Mouse (Mus musculus) layer of hippocampus, adult 18-20 months (tissue): Measurements from ENCODE around the gene Gm14295. TPM values are rescaled to one million over a fixed set of nuclear protein-coding genes. Genes with fewer than 3 reads are reported as not detected.
"Not testable (repeated sequence)": the region's sequence is repeated elsewhere in the genome, so short reads cannot be mapped to it uniquely, and the experiment has no call there.

Experiments used
- DNase-seq, 2 experiments: peaks; one replicate each; pipeline ENCODE4 v3.0.0; 2022; ENCODE audit warnings: low spot score in 2 of 2
- long read RNA-seq: library from polyadenylated mRNA; stranded (forward); transcript quantifications from one replicate; pipeline ENCODE4 v2.0.0, GENCODE M21; 2021
- total RNA-seq, 2 experiments: library from RNA; stranded (reverse); gene quantifications; 2 replicates each; pipeline ENCODE4 v1.2.3; 2021

Gm14295 gene
- 10 to 100 TPM; 22.0 to 24.0 TPM for total RNA-seq
- long read RNA-seq, transcript Gm14295-201 (4 exons, 1,213 nt) = major isoform, 7 of 19 reads
- long read RNA-seq, partial matches to known transcripts = 0 of 19 reads
- long read RNA-seq, other reads (novel, unspliced or antisense) = 12 of 19 reads

DNA sequence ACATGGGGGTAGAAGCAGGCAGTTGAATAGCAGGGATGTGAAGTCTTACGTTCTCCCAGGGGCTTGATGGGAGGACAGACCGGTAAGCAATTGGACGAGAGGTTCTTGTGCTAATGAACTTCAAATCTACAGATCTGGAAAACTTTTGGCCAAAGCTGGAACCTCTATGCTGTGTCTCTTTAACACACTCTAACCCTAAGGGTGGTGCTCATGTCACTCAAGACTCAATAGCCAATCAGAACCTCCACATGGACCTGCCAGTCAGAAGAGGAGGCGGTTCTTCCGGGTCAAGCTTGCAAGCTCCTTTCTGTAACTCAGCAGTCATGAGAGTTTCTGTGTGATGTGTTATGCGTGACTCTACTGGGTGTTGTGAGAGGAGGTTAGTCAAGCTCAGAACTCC lies at the start of gene Gm14295:
Gm14295 (plus strand) TSS at position 301 of the 400 bp plus-strand sequence.
- DNase-seq = not testable (repeated sequence)

DNA sequence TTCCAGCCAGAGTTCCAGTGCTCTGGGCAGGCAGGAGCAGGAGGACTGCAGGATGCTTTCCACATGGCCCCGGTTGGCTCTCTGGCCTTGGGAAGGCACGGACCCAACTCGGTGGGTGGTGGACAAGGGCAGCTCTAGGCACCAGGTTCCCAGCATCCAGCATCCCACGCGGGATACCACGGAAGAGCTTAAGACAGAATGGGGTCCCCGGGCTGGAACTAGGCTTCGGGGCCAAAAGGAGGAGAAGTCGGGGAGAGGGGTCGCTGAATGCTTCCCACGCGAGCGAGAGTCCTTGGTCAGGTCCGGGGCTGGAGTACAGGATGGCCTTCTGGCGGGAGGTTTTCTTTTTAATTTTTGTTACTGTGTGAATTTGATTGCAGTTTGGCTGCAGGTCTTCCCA lies 373 bp downstream of the Gm14295 start:
- not testable (repeated sequence) for DNase-seq

DNA sequence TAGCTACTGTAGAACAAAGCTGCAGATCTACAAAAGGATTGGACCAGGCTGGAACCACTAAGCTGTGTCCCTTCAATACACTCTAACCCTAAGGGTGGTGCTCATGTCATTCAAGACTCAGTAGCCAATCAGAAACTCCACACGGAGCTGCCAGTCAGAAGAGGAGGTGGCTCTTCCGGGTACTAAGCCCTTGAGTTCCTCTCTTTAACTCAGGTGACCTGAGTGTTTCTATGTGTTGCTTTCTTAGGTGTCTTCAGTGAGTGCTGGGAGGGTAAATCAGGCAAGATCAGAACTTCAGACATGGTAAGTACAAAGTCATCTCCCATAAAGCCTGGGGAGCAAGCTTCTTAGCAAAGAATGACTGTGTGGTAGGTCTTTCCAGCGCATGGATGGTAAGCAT lies 32.4 kb downstream of the Gm14295 start, which contains the start of gene Gm14408:
Gm14408 (plus strand) TSS at position 301 of the 400 bp plus-strand sequence.
- not testable (repeated sequence) for DNase-seq

Other genes with a start within 250 kb of the Gm14295 start
- 10 to 100 TPM in 1 of 2 experiments, 1 to 10 TPM in 1; 6.9 to 14.5 TPM for gene Gm14308, start 162.3 kb upstream of the Gm14295 start, total RNA-seq
- 10 to 100 TPM; 13.0 to 15.0 TPM for gene Zfp973, start 128.1 kb upstream of the Gm14295 start, total RNA-seq
- 10 to 100 TPM; 29.3 to 29.9 TPM for gene Gm14305, start 90.3 kb upstream of the Gm14295 start, total RNA-seq
- not detected for gene Gm14408, start 32.5 kb downstream of the Gm14295 start, total RNA-seq
- 10 to 100 TPM; 17.4 to 20.8 TPM for gene Gm14296, start 129.2 kb downstream of the Gm14295 start, total RNA-seq
- gene Gm14419, start 202.3 kb downstream of the Gm14295 start, total RNA-seq = 10 to 100 TPM; 70.5 to 71.6 TPM